Mouse (Mus musculus) heart, embryonic 12.5 days (tissue): ENCODE results near the gene Zfp69. TPM values are rescaled to one million over a fixed set of nuclear protein-coding genes. Genes with fewer than 3 reads are reported as not detected.

ENCODE experiments used
- ATAC-seq: fragments of 200-750 bp; cut with Nextera tagmentation; 2 replicates; pipeline ENCODE4 v1.8.0; 2017; ENCODE audit warnings: moderate TSS enrichment, moderate library complexity; ENCODE audit not compliant: insufficient number of reproducible peaks, low FRiP score
- H3K27ac ChIP-seq: fragments of 300-500 bp; sonication (generic); 2 replicates; pipeline ENCODE4 v1.5.1; 2016; ENCODE audit warnings: mild to moderate bottlenecking, moderate library complexity; ENCODE audit not compliant: poor library complexity, severe bottlenecking
- H3K27me3 ChIP-seq: fragments of 300-500 bp; sonication (generic); replicated peaks from 2 replicates; pipeline ENCODE4 v1.6.1; 2016; ENCODE audit warnings: mild to moderate bottlenecking, moderate library complexity
- H3K36me3 ChIP-seq: fragments of 300-500 bp; sonication (generic); 2 replicates; pipeline ENCODE4 v1.6.1; 2016; ENCODE audit warnings: mild to moderate bottlenecking, moderate library complexity
- H3K4me1 ChIP-seq: fragments of 300-500 bp; sonication (generic); replicated peaks from 2 replicates; pipeline ENCODE4 v1.6.1; 2016; ENCODE audit warnings: mild to moderate bottlenecking
- H3K4me2 ChIP-seq: fragments of 300-500 bp; sonication (generic); 2 replicates; pipeline ENCODE4 v1.6.1; 2016; ENCODE audit warnings: mild to moderate bottlenecking, moderate library complexity
- H3K4me3 ChIP-seq: fragments of 300-500 bp; sonication (generic); 2 replicates; pipeline ENCODE4 v1.5.1; 2016; ENCODE audit warnings: mild to moderate bottlenecking
- H3K9ac ChIP-seq: fragments of 300-500 bp; sonication (generic); 2 replicates; pipeline ENCODE4 v1.6.1; 2016; ENCODE audit warnings: mild to moderate bottlenecking, moderate library complexity
- H3K9me3 ChIP-seq: fragments of 300-500 bp; sonication (generic); replicated peaks from 2 replicates; pipeline ENCODE4 v1.6.1; 2016; ENCODE audit warnings: mild to moderate bottlenecking, moderate library complexity
- WGBS: fragments of 180-500 bp; shearing (Covaris S2); methylation state at CpG from one replicate; pipeline ENCODE4 v1.1.7; 2016; 5-methylcytosine and 5-hydroxymethylcytosine counted together
- polyA plus RNA-seq: library from polyadenylated mRNA; unstranded; fragments of >200 nt; fragmentation: Nextera tagmentation; extraction: Ambion mirVana; gene quantifications from 2 replicates; pipeline ENCODE4 v1.2.1, GENCODE M21; 2016

Zfp69 gene
- polyA plus RNA-seq, 1 experiment from 2014 or later = 14.5 TPM

- peak overlapping the region; percentile 89 for H3K4me3 ChIP-seq
- peaks cover 5% of the 10 kb centered on the region for H3K9me3 ChIP-seq
- no peaks in the 10 kb centered on the region for H3K27me3 ChIP-seq
- peak overlapping the region; percentile 90 for H3K27ac ChIP-seq
- H3K4me2 ChIP-seq = peak overlapping the region; percentile 78
- 19% methylated on average over 3 of the region's 3 CpGs for WGBS
- 0 out of 2 replicates have a peak, but pooled peaks cover 11% of the 10 kb centered on the region for H3K4me1 ChIP-seq
- H3K9ac ChIP-seq = peak overlapping the region; percentile 77
- peaks cover 29% of the 10 kb centered on the region for H3K36me3 ChIP-seq
- peak; percentile 72; the same call in 1 of the 2 replicates for ATAC-seq
Measured at GRCm38 (mm10) chr4:120925386-120925785, 26.1 kb downstream of the Zfp69 start.

- Histone ChIP-seq H3K27me3 (no peaks in the 10 kb centered on the region), H3K27ac (peak within 1 kb of the TSS; percentile 90), H3K9ac (peak within 1 kb of the TSS; percentile 77), H3K36me3 (peaks cover 31% of the 10 kb centered on the region), H3K4me2 (peak within 1 kb of the TSS; percentile 78), H3K9me3 (0 out of 2 replicates have a peak, but pooled peaks cover 4% of the 10 kb centered on the region), H3K4me1 (0 out of 2 replicates have a peak, but pooled peaks cover 11% of the 10 kb centered on the region), H3K4me3 (peak within 1 kb of the TSS; percentile 89)
- peak; percentile 99 for ATAC-seq
- WGBS = under 1% methylated on average over 33 of the region's 33 CpGs
Measured at GRCm38 (mm10) chr4:120924554-120925299, 26.8 kb downstream of the Zfp69 start, which contains the start of gene Exo5. TSS of gene Exo5 (minus strand) at chr4:120925017.

DNA sequence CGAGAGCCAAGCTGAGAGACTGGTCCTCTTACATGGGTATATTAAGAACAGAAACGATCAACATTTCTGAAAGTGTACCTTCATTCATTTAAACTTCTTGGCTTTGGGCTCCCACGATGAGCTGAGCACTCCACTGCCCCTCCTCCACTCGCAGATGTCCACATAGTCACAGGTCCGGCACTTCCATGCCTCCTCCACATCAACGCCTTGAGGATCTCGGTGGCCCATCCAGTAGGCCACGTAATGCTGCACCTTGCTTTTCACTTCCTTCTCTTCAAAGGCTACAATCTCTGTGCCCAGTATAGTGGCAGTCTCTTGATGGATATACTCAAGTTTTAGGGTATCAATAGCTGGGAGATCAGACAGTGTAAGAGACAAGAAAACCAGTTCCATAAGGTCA lies 30.0 kb downstream of the Zfp69 start:
- H3K4me3 ChIP-seq = no peak overlapping the region
- ATAC-seq = no peak
- 95% methylated on average over 8 of the region's 8 CpGs for WGBS

GRCm38 (mm10) chr4:120914501-120914900 lies 37.0 kb downstream of the Zfp69 start:
- Histone ChIP-seq H3K27ac (no peak overlapping the region), H3K9ac (no peak overlapping the region), H3K36me3 (0 out of 2 replicates have a peak, but pooled peaks cover 2% of the 10 kb centered on the region), H3K27me3 (0 out of 2 replicates have a peak, but pooled peaks cover 5% of the 10 kb centered on the region), H3K9me3 (no peaks in the 10 kb centered on the region), H3K4me3 (no peak overlapping the region), H3K4me2 (no peak overlapping the region), H3K4me1 (no peaks in the 10 kb centered on the region)
- ATAC-seq = no peak
- 67% methylated on average over 4 of the region's 4 CpGs for WGBS

More for the DNA sequence above, 30.0 kb downstream of the Zfp69 start:
- Histone ChIP-seq H3K36me3 (peaks cover 33% of the 10 kb centered on the region), H3K9ac (no peak overlapping the region), H3K27me3 (no peaks in the 10 kb centered on the region), H3K27ac (no peak overlapping the region), H3K9me3 (no peaks in the 10 kb centered on the region), H3K4me1 (0 out of 2 replicates have a peak, but pooled peaks cover 11% of the 10 kb centered on the region), H3K4me2 (no peak overlapping the region)

- H3K4me3 ChIP-seq = no peak overlapping the region
- H3K9me3 ChIP-seq = no peaks in the 10 kb centered on the region
- no peak overlapping the region for H3K9ac ChIP-seq
- no peak overlapping the region for H3K27ac ChIP-seq
- no peaks in the 10 kb centered on the region for H3K36me3 ChIP-seq
- 0 out of 2 replicates have a peak, but pooled peaks cover 5% of the 10 kb centered on the region for H3K27me3 ChIP-seq
- no peak overlapping the region for H3K4me2 ChIP-seq
- no peaks in the 10 kb centered on the region for H3K4me1 ChIP-seq
- WGBS = 47% methylated on average over 1 of the region's 1 CpGs
- no peak for ATAC-seq
Measured at GRCm38 (mm10) chr4:120913861-120914260, 37.6 kb downstream of the Zfp69 start.

DNA sequence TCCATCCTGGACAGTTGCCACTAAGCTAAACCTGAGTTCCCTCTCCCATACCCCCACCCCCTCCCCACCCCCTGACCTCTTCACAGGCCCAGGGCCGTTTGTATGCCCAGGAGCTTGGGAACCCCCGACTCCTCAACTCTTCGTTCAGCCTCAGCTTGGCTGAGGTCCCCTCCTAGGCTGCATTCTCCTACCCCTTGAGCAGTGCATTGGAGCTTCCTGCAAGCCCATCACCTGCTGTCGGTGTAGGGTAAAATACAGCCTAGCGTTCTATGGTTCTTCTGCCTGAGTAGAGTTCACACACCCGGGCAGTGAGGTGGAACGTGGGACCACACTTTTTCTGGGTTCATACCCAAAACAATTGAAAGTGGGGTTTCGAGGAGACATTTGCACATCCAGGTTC lies 38.1 kb downstream of the Zfp69 start:
- Histone ChIP-seq H3K4me3 (no peak overlapping the region), H3K9ac (no peak overlapping the region), H3K36me3 (no peaks in the 10 kb centered on the region), H3K9me3 (no peaks in the 10 kb centered on the region), H3K27ac (no peak overlapping the region), H3K4me1 (no peaks in the 10 kb centered on the region), H3K27me3 (0 out of 2 replicates have a peak, but pooled peaks cover 5% of the 10 kb centered on the region), H3K4me2 (no peak overlapping the region)
- ATAC-seq = no peak
- 60% methylated on average over 8 of the region's 8 CpGs for WGBS

- Histone ChIP-seq H3K4me2 (no peak overlapping the region), H3K4me3 (no peak overlapping the region), H3K27me3 (0 out of 2 replicates have a peak, but pooled peaks cover 5% of the 10 kb centered on the region), H3K36me3 (no peaks in the 10 kb centered on the region), H3K4me1 (no peaks in the 10 kb centered on the region), H3K9me3 (no peaks in the 10 kb centered on the region), H3K27ac (no peak overlapping the region), H3K9ac (no peak overlapping the region)
- 49% methylated on average over 4 of the region's 4 CpGs for WGBS
- ATAC-seq = no peak
Measured at GRCm38 (mm10) chr4:120912866-120913265, 38.6 kb downstream of the Zfp69 start.

- H3K9ac ChIP-seq = no peak overlapping the region
- no peak overlapping the region for H3K4me2 ChIP-seq
- 77% methylated on average over 6 of the region's 6 CpGs for WGBS
- no peak overlapping the region for H3K27ac ChIP-seq
- no peak overlapping the region for H3K4me3 ChIP-seq
- no peaks in the 10 kb centered on the region for H3K4me1 ChIP-seq
- H3K9me3 ChIP-seq = no peaks in the 10 kb centered on the region
- 0 out of 2 replicates have a peak, but pooled peaks cover 5% of the 10 kb centered on the region for H3K27me3 ChIP-seq
- no peaks in the 10 kb centered on the region for H3K36me3 ChIP-seq
- no peak for ATAC-seq
Measured at GRCm38 (mm10) chr4:120911086-120911485, 40.4 kb downstream of the Zfp69 start.

DNA sequence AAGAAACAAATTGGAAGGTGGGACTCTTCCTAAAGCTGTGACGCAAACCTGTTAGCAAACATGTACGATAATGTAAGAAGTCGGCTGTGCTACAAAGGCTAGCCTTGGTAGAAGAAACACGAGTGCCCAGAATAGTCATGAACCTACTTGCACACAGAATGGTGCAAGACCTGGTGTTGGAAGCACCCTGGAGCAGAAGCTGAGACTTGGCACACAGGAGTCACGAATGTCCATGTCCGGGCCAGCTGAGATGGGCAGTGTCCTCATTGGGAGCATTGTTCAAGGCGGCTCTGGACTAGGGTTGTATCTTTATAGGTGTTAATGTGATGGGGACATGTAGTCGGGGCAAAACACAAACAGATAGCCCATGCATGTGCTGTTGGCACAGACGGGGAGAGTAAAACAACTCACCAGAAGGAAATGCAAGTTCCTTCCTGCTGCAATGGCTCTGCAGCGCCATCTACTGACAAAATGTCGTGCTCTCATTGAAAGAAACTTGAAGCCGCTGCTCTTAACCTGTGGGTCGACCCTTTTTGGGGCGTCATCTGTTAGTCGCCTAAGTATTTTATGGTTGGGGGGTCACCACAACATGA lies 41.8 kb downstream of the Zfp69 start:
- H3K36me3 ChIP-seq = no peaks in the 10 kb centered on the region
- no peak overlapping the region for H3K9ac ChIP-seq
- H3K27ac ChIP-seq = no peak overlapping the region
- no peak for ATAC-seq
- no peaks in the 10 kb centered on the region for H3K27me3 ChIP-seq
- no peaks in the 10 kb centered on the region for H3K9me3 ChIP-seq
- 31% methylated on average over 15 of the region's 15 CpGs for WGBS
- H3K4me3 ChIP-seq = no peak overlapping the region
- H3K4me2 ChIP-seq = 0 out of 2 replicates have a peak overlapping the region, but pooled peaks have one; percentile 16
- no peaks in the 10 kb centered on the region for H3K4me1 ChIP-seq

DNA sequence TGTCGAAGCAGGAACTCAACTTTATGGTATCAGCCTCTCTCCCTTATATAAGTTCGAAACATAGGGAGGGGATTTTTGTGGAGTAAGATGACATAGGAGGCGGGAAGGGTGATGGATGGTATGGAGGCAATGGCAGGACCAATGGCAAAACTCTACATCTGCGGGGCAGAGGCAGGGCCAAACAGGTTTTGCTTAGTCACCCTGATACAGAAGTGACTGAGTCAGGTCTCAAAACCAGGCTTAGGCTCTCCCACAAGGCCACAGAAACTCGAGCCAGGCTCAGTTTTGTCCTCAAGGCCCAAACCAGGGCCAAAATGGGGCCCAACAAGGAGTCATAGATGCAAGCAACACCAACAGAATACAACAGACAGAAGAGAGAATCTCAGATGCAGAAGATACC lies 45.9 kb downstream of the Zfp69 start:
- WGBS = 77% methylated on average over 5 of the region's 5 CpGs
- Histone ChIP-seq H3K9me3 (no peaks in the 10 kb centered on the region), H3K36me3 (no peaks in the 10 kb centered on the region), H3K4me1 (no peaks in the 10 kb centered on the region), H3K27ac (no peak overlapping the region), H3K4me2 (no peak overlapping the region), H3K9ac (no peak overlapping the region), H3K4me3 (no peak overlapping the region), H3K27me3 (no peaks in the 10 kb centered on the region)
- no peak for ATAC-seq

DNA sequence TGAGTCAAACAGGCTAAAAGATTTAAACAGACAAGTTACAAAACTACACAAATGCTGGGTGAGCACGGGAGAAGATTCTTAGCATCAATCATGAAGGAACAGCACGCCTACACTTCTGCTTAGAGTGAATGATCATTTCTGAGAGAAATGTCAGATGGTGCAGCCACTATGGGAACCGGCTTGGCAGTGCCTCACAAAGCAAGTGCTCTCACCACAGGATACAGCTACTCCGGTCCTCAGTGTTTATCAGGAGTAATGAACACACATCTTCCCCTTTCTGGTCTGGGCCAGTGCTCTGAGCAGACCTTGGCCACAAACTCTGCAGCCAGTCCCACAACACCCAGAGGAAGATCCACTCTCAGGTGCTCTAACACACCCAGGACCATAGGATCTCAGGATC lies 47.0 kb downstream of the Zfp69 start:
- Histone ChIP-seq H3K27me3 (no peaks in the 10 kb centered on the region), H3K36me3 (no peaks in the 10 kb centered on the region), H3K9ac (no peak overlapping the region), H3K27ac (no peak overlapping the region), H3K4me2 (no peak overlapping the region), H3K4me1 (no peaks in the 10 kb centered on the region), H3K9me3 (no peaks in the 10 kb centered on the region), H3K4me3 (no peak overlapping the region)
- 65% methylated on average over 4 of the region's 4 CpGs for WGBS
- ATAC-seq = no peak
